Mouse (Mus musculus): ENCODE data around the gene Pigu.

GRCm38 (mm10) chr2:155373302-155373701 is 16.1 kb upstream of the Pigu start:
- TF ChIP-seq POLR2A (IDR thresholded peaks at IDR 0.05; ENCODE audit: low read depth, low read length), result no peak
- no peak for TF ChIP-seq CTCF (IDR thresholded peaks at IDR 0.05; ENCODE audit: extremely low read depth, insufficient read length, insufficient replicate concordance, low read depth, low read length)

Data from small intestine, adult 2 months (tissue).